Mouse (Mus musculus) skeletal muscle tissue, adult 2 months (tissue): ENCODE data around the gene Lcmt1.

Experiments
- DNase-seq: peaks from one replicate; pipeline ENCODE4 v3.0.0-alpha.2; 2012; ENCODE audit warnings: low read depth, low spot score

Lcmt1 gene

DNA sequence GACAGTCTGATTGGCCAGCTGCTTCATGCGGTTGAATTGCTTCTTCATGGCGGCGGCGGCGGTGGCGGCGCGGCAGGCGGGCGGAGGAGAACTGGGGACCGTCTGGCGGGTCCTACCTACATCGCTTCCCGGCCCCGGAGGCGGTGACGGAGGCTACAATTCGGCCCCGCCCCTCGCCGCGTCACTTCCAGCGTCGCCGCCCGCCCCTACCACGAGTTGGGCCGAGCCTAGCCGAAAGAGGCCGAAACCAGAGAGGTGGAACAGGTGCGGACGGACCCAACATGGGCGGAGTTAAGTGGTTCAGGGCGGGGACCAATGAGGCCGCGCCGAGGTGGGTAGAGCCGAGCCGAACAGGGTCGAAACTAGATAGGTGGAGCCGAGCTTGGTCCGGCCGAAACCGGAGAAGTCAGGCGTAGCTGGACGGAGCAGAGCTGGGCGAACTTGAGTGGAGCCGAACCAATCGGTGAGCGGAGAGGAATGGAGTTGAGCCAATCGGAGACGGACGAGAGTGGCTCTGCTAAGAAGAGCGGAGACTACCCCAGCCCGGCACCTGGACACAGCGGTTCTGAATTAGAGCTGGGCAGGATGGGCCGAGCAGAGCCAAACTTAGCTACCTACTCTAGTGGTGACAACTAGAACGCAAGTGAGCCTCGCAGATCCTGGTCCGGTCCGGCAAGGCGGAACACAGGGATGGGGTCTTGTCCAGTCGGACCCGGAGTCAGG lies at the start of gene Lcmt1, which contains the start of gene Arhgap17:
Gene Lcmt1, plus strand, starts transcription at position 26 of the 723 bp plus-strand sequence.
Gene Arhgap17, minus strand, starts transcription at position 157 of the 723 bp plus-strand sequence.
- DNase-seq, result peak; percentile 98

DNA sequence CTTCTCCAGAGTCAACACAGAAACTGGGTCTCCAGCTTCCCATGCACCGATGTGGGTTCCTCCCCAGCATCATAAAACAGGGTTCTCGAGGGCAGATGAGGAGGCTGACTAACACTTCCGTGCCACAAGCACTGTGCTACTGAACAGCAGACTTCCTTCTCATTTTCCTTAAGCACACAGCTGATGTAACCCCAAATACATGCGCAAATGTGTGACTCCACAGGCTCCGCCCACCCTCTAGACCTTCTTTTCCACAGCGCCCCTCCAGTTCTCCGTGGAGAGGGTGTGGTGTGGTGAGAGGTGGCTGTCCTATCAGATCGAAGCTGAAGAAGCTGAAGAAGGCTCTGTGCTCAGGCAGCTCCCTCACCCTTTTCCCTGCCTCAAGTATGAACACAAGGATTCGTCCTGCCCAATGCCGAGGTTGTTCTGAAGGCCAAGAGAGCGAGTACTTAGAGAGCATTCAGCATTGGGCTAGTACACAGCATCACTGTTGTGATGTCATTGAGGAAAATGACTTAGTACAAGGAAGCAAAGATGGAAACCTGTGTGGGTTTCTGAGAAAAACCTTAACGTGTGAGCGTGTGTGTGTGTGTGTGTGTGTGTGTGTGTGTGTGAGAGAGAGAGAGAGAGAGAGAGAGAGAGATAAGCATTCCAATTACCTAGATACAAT lies 47.0 kb upstream of the Lcmt1 start:
- DNase-seq, result no peak

DNA sequence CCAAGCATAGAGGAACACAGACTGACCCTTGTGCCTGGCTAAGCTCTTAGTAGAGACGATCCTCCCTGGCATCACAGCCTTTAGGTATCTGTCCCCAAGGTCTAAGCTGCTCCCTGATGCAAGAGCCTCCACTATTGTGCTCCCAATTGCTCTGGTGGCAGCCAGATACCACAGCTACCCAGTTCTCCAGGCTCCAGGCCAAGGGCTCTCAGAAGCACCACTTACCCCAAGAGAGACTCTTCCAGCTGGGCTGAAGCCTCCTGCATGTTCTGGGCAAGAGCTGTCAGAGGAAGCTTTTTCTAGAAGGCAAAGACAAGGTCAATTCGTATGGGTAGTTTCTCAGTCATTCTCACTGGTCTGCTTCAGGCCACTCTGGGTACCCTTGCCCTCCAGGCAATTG lies 46.2 kb upstream of the Lcmt1 start:
- no peak for DNase-seq

DNA sequence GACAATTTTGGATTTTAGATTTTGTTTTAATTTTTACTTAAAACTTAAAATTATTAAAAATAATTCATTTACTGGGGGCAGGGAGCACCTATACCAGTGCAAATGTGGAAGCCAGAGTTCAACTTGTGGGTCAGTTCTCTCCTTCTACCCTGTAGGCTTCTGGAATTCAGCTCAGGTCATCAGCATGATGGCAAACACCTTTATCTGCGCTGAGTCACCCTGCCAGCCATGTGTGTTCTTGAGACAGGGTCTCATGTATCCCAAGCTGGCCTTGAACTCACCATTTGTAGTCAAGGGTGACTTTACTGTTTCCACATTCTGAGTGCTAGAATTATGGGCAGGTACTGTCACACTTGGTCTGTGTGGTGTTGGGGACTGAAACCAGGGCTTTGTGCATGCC lies 45.5 kb upstream of the Lcmt1 start:
- no peak for DNase-seq

DNA sequence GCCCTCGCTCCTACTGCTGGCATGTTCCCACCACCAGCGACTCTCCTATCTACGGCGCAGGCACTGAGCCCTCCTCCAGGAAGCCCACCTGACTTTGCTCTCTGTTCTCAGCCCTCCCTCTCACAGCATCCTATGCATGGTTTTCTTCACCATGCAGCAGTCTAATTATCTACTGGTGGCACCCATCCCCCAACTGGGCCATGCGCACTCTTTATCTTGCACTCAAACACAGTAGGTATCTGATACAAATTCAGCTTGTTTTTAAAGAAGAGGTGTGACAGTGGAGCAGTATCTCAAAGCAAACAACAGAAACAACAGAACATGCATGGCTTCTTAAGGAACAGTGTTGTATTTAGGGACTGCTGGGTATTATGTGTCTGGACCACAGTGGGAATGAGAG lies 43.5 kb upstream of the Lcmt1 start:
- DNase-seq, result no peak

DNA sequence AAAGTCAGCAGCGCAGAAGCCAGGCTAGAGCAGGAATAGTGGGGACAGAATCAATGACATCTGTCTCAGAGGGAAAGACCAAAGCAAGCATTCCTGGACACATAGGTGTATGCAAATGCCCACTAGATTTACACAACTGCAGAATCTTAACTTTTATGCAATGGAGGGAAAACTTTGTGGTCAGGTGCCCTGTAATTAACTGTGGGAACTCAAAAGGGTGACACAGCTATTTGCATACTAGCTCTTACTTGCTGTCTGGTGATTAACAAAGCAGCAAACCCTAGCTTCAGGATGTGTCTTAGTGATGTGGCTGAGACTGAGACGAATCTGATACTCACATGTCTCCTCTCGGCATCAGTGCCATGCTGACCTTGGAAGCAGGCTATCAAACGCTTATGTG lies 42.7 kb upstream of the Lcmt1 start:
- DNase-seq, result no peak

DNA sequence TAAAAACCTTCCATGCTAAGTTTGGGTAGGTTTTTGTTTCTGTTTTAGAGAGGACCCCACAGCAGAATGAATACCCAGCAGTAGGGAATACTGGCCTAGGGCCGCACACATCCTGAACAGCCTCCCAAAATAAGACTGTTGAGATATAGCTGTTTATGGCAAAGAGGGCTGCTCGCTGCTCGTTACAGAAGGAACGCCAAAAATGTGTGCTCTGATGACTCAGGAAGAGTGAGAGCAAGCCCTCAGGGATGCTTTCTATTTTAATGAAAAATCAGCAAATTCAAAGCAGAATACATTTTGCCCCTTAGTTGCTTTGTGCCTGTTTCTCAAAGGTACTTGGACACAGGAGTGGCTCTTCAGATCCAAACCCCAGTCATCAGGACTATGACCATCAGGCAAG lies 41.7 kb upstream of the Lcmt1 start:
- no peak for DNase-seq

DNA sequence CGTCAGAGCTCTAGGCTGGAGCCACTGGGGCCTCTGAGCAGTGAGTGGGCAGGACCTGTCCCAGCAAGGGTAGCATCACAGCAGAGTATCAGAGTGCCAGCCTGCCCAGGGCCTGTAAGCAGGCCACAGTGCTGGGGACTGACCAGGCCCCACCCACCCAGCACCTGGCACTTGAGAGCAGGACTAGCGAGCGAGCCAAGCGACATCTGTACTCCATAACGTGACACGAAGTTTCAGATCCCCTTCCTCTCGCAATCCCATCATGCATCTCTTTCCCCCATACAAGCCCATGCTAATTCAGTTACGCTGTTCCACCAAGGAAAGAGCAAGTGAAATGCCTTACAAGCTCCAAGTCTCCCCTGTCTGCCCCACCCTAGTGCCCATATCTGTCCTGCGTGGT lies 39.1 kb upstream of the Lcmt1 start:
- DNase-seq, result peak; percentile 42

DNA sequence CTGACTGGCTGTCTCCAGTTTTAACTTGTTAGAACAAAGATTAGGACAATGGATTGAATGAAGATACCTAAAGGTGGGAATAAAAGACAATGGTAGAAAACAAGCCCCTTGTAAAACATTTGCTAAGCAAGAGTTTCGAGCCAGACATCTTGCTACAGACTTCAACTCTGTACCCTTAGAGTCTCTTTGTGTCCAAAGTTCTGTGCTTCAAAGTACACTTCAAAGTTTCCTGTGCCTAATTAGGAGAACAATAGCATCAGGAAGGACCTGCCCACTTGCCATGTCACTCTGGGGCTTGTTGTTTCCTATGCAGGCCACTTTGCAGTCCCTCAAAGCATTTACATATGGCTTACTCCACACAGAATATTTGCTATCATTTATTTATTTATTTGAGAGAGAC lies 33.3 kb upstream of the Lcmt1 start:
- DNase-seq, result no peak

DNA sequence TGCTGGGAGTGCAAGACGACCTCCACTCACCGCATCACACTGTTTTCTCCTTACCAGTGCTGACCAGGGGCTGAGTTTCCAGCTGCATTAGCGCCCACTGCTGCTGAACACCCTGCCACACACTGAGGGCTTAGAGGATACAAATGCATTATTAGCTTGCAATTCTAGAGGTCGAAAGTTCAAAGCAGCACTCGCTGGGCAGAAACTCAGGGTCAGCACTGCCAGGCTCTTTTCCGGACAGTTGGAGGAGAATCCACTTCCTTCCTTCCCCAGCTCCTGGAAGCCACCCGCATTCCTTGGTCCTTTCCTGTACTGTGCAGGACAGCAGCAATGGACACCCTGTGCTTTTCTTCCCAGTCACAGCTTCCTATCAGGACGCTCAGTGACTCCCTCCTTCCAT lies 31.2 kb upstream of the Lcmt1 start:
- no peak for DNase-seq

DNA sequence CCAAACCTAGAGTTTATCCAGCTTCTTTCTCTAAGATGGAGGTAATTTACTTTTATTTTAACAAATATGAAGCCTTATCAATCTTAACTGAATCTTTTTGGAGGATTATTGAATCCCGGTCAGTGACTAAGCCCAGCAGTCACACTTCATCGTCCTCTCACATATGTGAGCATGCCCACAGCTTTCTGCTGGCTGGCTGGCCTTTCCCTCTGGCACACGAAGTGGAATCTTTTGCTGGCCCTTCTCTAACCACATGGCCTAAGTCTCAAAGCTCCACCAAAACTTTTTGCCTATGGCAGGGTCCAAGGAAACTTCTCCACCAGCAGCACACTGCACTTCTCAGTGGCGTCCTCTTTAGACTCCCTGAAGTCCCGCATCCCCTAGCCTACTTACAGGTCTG lies 27.7 kb upstream of the Lcmt1 start:
- peak; percentile 51 for DNase-seq

DNA sequence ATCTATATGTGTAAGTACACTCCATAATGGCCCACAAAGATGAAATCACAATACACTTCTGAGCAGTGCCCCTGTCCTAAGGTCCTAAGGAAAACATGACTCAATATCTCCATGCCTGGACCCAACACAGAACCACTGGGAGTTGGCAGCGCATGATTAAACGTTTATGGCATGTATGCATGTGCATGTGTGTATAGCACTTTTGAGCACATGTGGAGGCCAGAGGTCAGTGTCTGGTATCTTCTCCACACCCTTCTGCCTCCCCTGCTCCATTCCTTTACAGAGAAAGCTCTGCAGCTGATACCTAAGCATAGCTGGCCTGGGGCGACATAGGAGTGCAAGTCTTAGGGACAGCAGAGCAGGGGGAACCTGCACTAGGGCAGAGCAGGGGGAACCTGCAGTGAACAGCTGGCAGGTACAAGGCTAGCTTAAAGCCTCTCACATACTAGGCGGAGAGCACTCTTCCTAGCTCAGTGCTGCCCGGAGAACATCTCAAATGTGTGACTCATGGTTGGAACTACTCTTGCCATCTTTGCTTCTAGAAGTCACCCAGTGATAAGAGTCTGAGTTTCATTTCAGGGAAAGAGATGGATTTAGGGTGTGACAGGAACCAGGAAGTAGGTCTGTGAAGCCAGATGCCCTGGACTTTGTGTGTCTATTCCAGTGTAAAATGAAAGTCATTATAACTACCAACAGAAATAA lies 25.4 kb upstream of the Lcmt1 start:
- no peak for DNase-seq

DNA sequence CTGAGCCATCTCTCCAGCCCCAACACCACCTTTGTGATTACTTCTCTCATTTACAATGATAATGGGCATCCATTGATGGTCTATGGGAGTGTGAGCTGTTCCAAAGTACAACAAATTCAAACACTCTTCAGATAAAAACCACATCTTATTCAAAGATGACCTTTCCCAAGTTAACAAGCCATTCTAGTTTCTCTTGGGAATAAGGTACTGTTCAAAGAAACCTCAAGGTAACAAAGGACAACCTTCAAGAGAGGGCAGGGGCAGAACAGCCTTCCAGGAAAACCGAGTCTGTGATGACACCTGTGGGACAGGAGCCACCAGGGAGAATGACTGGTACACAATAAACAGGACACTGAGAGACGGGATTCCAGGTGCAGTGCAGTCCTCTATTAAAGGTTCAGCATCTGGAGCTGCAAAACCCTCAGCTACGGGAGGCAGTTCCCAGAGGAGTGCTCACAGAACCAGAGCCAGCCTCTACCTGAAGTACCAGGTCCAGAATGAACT lies 24.5 kb upstream of the Lcmt1 start:
- no peak for DNase-seq

DNA sequence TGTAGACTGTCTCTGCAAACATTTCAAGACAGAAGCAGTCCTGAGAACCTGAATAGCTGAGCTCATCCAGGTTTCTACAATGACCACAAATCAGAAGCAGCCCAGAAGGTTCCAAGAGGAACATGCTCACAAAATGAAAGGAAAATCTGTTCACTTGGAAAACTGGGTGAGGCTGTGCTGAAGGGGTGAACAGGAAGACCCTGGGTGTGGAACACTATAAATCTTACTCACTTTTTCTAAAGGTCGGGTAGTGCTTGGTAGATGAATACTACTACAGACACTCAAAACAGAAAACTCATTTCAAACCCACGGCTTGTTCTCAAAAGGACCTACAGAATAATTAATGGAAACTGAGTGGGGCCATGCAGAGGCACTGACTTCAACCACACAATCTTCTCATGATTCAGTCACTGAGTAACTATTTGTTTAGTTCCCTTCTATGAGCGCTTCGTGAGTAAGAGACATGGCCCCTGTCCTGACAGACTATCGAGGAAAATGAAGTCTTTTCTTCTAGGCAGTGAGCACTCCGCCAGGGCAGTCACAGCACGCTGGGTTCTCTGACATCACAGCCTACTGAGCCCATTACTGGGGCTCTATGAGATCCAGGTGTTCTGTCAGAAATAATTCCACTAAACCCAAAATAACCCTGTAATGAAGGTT lies 22.8 kb upstream of the Lcmt1 start:
- no peak for DNase-seq

DNA sequence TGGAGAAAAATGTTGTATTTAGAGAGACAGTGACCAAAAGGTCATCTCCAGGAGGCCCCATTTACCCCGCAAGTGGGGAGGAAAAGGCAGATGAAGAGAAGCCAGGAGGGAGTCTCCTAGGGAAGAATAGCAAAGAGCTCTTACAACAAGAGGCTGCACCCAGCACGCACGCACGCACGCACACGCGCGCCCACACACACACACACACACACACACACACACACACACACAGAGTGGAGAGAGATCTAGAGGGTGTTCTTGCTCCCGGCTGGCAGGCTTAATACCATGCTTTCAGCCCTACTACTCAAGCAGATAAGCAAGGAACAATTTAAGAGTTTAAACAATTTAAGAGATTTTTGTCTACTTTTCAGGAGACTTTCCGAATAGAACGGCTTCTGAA lies 19.8 kb upstream of the Lcmt1 start:
- DNase-seq, result no peak

DNA sequence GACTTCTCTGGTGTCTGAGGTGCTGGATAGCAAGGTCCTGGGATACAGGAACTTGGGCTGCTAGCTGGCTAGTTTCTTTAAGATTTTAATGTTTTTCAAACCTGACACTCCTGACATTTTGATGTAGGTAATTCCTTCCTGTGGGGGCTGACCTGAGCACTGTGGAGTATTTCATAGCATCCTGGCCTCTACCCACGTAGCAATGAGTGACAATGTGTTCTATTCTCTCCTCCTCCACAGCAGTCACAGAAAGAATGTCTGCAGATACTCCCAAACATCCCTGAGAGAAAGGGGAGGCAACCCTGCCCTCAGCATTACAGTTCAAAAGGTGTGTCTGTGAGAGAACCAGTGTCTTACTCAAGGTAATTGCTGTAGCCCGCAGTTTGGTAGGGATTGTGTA lies 19.3 kb upstream of the Lcmt1 start:
- no peak for DNase-seq

DNA sequence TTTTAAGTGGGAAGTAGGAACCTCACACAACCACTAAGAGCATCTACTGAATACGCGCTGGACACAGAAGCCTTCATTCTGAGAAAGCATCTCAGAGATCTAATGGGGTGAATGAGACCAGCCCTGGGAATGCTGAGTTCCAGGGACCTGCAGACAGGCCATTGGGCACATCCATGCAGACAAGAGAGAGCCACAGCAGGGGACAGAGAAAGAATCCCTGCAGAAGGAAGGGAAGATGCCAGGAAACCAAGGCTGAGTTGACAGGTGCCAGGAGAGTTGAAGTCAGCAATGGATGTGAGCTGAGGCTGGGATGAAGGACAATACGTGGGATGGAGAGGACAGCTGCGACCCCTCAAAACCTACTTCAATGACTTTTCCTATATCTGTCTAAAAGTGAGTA lies 16.5 kb upstream of the Lcmt1 start:
- no peak for DNase-seq

DNA sequence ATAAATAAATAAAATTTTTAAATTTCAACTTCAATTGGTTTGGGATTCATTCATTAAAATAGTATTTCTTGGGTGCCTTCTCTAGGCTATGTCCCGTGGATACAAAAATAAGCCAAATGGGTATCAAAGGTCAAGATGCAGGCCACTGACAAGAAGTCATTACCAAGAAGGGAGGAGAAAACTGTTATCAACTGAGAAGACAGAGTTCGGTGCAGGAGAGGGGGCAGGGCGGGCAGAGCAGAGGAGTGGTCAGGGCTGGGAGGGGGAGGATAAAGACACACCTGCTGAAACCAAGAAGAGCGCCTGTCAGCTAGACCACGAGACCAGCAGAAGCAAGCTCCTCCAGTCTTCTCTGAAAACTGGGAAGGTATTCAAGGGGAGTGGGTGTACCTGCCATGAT lies 15.7 kb upstream of the Lcmt1 start:
- DNase-seq, result no peak

DNA sequence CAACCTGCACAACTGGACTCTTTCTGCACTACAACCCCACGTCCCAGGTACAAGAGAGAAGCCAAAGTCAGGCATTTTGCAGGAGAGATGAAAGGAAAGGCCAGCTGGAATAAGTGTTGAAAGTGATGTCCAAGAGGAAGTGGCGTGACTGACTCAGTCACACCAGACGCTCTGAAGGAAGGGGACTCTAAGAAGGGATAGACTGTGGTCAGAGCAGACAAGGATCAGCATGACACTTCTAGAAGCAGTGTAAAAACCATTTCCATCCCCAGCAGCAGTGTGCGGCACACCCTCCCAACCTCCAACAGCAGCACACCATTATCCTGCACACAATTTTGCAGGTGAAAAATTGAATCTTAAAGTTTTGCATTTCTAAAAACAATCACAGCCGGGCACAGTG lies 15.2 kb upstream of the Lcmt1 start:
- no peak for DNase-seq

DNA sequence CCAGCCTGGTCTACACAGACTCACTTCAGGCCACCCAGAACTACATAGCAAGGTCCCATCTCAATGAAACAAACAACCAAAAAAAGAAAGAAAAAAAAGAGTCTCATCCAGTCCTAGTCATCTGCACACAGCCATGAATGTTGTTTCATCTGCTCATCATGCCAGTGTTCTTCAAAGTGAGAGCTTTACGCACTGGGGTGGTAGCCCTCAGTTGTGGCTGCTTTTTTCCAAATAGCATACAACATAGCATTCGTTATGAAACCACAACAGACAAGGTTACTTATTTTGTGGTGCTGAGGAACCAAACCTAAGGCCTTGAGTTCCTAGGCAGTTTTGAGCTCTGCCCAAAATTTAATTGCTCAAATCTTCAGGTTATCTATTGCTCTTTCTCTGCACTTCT lies 14.7 kb upstream of the Lcmt1 start:
- DNase-seq, result no peak

DNA sequence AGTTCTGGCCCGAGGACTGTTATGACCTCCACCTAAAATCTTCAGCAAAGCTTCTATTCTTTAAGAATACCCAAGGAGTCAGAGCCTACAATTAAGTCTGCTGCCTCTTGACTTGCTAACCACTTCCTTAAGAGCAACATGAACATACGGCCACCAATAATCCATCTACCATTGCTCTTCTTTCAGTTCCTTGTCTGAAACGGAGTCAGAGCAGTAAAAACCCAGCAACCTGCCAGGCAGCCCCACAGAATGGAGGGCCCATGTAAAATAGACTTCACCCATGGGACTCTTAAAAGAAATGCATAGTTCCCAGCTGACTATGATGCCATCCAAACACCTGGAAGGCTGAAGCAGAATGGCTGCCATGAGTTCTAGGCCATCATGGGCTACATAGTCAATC lies 13.4 kb upstream of the Lcmt1 start:
- no peak for DNase-seq

DNA sequence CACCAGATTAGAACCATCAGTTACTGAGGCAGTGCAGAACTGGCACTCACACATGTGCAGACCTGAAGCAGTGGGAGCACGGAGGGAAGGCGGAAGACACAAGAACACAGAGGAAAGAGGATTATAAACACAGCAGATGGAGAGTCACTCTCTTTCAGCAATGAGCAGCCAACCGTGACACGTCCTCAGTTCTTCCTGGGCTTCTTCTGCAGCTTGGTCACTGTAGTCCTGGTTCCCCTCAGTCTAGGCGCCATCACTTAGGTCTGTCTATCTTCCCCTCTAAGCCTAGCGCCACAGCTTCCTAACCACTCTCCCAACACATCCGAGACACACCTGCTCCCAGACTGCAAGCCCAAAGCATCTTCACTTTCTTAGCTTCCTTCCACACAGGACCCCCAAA lies 10.5 kb upstream of the Lcmt1 start:
- no peak for DNase-seq
